Mouse (Mus musculus) neural tube, embryonic 10.5 days (tissue): ENCODE data around the gene Ptgis.

Experiments used
- DNase-seq: peaks from one replicate; pipeline ENCODE4 v3.0.0-alpha.2; 2017; ENCODE audit warnings: low spot score; ENCODE audit errors: extremely low spot score

Ptgis gene

GRCm38 (mm10) chr2:167156118-167156715 is 84.2 kb downstream of the Ptgis start:
- DNase-seq = no peak

GRCm38 (mm10) chr2:167155541-167155973 is 84.8 kb downstream of the Ptgis start:
- DNase-seq = no peak

DNA sequence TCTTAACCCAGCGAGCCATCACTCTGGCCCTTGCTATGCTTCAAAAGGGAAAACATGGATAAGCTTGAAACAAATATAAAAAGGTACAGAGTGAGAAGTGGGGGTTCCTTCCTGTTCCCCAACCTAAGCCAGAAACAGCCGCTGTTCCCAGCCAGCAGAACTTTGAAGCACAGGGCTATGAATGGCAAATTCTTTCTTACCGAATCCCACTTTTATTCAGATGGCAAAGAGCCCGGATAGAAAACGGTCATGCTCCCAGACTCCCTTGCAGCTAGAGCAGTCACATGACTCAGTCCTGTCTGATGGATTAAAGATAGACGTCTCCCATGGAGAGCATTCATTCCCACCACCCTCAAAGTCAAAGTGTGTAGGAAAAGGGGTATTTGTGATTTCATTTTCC is 89.5 kb downstream of the Ptgis start:
- DNase-seq = no peak

- no peak for DNase-seq
Measured at GRCm38 (mm10) chr2:167150135-167150534, 90.3 kb downstream of the Ptgis start.

GRCm38 (mm10) chr2:167149035-167149434 is 91.4 kb downstream of the Ptgis start:
- no peak for DNase-seq

GRCm38 (mm10) chr2:167147708-167148107 is 92.7 kb downstream of the Ptgis start:
- DNase-seq = no peak

DNA sequence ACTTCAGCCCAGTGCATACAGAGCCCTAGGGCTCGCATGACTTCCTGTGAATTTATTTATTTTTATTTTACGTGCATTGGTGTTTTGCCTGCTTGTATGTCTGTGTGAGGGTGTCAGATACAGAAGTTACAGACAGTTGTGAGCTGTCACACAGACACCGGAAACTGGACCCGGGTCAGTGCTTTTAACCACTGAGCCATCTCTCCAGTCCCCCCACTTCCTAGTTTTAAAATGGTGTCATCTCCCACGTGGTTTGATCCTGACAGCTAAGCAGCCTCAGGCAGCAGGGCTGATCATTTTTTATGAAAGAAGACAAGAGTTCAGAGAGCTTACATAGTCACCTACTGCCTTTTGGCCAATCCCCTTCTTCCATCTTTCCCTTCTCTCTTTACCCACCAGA is 94.5 kb downstream of the Ptgis start:
- DNase-seq = no peak

- no peak for DNase-seq
Measured at GRCm38 (mm10) chr2:167144439-167145307, 95.7 kb downstream of the Ptgis start.

DNA sequence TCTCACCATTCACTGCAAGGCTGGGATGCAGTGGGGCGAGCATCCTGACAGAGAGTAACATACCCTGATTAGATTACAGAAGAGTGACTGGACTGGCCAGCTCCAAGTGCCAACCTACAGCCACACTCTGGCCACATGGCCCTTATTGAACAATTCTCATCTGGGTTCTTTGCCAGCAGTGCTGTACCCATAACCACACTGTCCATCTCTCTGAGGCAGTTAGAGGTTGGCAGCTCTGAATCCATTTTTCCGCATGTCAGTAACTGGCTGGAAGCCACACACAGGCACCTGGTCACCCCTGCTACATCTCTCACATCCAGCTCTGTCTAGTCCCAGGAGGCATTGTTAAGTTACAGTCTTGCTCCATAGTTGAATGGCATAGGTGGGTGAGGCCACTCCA is 96.5 kb downstream of the Ptgis start:
- no peak for DNase-seq

DNA sequence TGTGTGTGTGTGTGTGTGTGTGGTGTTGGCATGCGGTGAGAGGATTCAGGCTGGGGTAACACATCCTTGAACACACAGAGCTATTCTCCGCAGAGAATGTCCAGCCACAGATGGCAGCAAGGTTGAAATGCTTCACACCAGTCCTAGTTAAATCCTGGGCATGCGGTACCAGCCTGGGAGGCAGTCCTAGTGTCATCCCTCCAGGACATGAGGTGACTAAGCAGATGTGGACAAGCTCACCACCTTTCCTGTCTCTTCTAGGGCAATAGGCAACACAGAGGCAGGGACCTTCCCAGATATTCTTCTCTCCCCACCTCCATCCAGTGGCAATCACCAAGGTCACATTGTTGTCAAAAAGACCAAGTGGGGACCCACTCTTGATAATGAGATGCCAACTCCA is 98.1 kb downstream of the Ptgis start:
- DNase-seq = no peak

DNA sequence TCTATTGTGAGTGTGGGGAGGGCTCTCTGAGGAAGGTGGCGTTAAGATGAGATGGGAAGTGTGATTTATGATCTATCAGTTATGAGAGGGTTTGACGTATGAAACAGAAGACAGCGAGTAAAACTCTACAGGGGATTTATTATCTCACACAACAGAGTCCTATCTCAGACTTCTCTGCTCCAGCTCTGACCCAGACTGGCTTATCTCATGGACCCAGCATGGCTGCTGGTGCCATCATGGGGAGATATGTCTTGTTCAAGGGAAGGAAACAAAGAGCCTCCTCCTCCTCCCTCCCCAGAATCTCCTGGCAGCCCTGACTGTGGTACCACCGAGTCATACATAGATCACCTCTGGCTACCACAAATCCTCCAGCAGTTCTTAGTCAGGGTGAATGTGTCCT is 98.6 kb downstream of the Ptgis start:
- DNase-seq = no peak
